Mouse (Mus musculus) cerebellum, adult 9-11 months (tissue): ENCODE measurements around the gene Frem2.

Experiments
- DNase-seq: peaks from one replicate; pipeline ENCODE4 v3.0.0; 2022

Frem2 gene

DNA sequence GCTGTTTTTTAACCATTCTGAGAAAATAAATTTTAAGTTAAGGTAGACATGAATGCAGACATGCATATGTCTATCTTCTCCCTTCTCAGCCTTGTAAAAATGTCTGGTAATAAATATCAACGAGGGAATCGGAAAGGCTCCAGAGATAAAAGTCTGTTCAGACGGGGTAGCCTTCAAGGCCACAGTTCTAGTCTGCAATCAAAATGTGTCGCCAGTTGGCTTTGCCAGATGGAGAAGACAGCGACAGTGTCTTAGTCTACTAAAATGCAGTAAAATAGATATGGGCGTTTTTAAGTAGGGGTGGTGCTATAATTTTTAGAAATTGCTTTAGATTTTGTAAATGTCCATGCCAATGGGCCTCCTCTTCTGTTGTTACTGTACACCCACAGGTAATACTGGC lies 191.8 kb downstream of the Frem2 start:
- no peak for DNase-seq

DNA sequence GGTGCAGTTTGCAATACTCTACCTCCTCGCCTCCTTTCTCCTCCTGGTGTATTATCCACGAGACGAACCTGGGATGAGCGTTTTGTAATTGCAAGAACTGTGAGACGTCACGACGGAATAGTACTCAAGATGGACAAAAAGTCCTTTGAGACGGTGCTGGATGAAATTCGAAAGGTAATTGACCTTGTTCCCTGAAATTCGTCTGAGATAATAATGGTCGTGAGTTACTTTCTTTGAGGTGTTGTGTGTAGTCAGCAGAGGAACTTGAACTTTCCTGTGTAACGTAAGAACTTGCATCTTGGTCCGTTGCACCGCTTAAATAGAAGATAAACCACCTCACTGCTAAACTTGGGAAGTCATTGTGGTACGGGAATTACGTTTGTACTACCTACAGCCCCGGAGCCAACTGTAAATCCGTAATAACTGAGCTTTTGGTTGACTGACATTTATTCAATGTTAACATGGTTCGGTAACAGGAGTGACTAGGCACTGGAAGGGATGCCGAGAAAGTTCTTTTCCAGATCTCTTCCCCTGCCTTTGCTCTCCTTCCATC lies 192.9 kb downstream of the Frem2 start:
- no peak for DNase-seq
